ENCODE assay signal across 13 mouse cellular contexts in the genomic region with DNA sequence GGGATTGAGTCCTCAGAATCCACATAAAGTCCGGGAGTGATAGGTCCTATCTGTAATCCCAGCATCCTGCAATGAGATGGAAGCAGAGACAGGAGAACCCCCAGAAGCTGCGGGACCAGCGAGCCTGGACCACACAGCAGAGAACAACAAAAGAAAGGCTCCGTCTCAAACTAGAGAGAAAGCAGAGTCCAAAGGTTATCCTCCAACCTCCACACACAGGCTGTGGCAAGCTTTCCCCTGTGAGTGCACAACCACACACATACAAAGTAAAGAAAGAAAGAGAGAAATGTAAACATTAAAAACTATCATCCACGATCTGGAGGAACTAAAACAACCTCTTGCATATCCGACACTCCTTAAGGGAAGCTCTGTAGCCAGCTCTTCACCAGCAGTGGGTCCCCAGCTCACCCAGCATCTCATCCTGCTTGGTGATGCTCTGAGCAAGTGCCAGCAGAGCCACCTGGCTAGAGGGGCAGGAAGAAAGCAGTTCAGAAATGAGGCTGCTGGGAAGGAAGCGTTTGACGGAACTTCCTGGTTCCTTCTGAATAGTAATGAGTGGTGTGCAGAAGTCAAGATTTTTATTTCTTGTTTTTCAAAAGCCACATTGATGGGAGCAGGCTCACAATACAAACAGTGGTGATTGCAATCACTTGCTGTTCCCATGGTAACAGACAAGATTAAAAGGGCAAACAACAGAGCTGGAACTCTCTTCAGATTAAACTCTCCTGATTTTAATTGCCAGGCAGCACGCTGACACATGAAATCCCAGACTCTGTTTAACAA. TPM values are rescaled to one million over a fixed set of nuclear protein-coding genes. Genes with fewer than 3 reads are reported as not detected.
DNase-seq lines count a peak whose midpoint lies in the region; ATAC-seq and TF ChIP-seq lines count a peak whose summit lies in the region.
"Had no signal": no experiment of that assay in that cellular context is flagged by ENCODE, and none has a peak within 500 bp of the region (broad histone marks: within the 10 kb centered on the region; RNA-seq: fewer than 3 reads in every experiment).

No protein-coding gene starts in this region.

- peak overlapping the region; percentile 58 for H3K27ac ChIP-seq in hindbrain, embryonic 14.5 days
- H3K27ac ChIP-seq in neural tube, embryonic 14.5 days (ENCODE audit: low read depth, low read length): peak overlapping the region; percentile 49; the same call in 1 of the 2 replicates
- H3K27ac ChIP-seq: macrophage had no signal

- H3K9ac ChIP-seq in hindbrain, embryonic 14.5 days: no peak overlapping the region
- H3K9ac ChIP-seq in neural tube, embryonic 14.5 days (replicated peaks; ENCODE audit: low read depth, low read length): no peak overlapping the region

- H3K4me1 ChIP-seq in hindbrain, embryonic 14.5 days (replicated peaks; ENCODE audit: control insufficient read depth, insufficient read depth, low read length): peaks cover 32% of the 10 kb centered on the region
- peaks cover 18% of the 10 kb centered on the region for H3K4me1 ChIP-seq in neural tube, embryonic 14.5 days (ENCODE audit: control insufficient read depth, insufficient read depth, low read length)

- 49% methylated on average over 9 of the region's 9 CpGs for WGBS in hindbrain, embryonic 14.5 days
- WGBS in neural tube, embryonic 14.5 days: 53% methylated on average over 9 of the region's 9 CpGs

- ATAC-seq in frontal cortex, adult (ENCODE audit: low TSS enrichment): peak; percentile 57; the same call in 1 of the 2 replicates
- peak; percentile 37 for ATAC-seq in hindbrain, embryonic 14.5 days (ENCODE audit: low FRiP score)
- ATAC-seq in neural tube, embryonic 14.5 days (ENCODE audit: low read depth): no peak
- ATAC-seq in erythroid progenitor cell, adult 5-6 weeks (replicated peaks; ENCODE audit: low FRiP score, poor library complexity, severe bottlenecking): no peak

- H3K9me3 ChIP-seq in hindbrain, embryonic 14.5 days (ENCODE audit: control insufficient read depth, low read length): no peaks in the 10 kb centered on the region
- no peaks in the 10 kb centered on the region for H3K9me3 ChIP-seq in neural tube, embryonic 14.5 days (ENCODE audit: control insufficient read depth, low read length)

- H3K36me3 ChIP-seq in hindbrain, embryonic 14.5 days (replicated peaks; ENCODE audit: control insufficient read depth, insufficient read depth): no peaks in the 10 kb centered on the region
- H3K36me3 ChIP-seq in neural tube, embryonic 14.5 days (ENCODE audit: control insufficient read depth, insufficient read depth, low read length): no peaks in the 10 kb centered on the region

- no peak for DNase-seq in frontal cortex, postnatal 36 days (ENCODE audit: low spot score in 2 of 2)
- peak; percentile 82 for DNase-seq in brain, embryonic 14.5 days (ENCODE audit: low read depth)
- DNase-seq in hindbrain, embryonic 14.5 days (ENCODE audit: low spot score): no peak
- DNase-seq in spleen, postnatal 36 days (ENCODE audit: low spot score in 2 of 2): no peak
- DNase-seq in adrenal gland, postnatal 10 days: no peak
- DNase-seq: kidney, adult 2 months had no signal

- no peak overlapping the region; the same call in 1 of the 2 replicates for H3K4me2 ChIP-seq in hindbrain, embryonic 14.5 days (replicated peaks)
- H3K4me2 ChIP-seq in neural tube, embryonic 14.5 days (ENCODE audit: low read depth, low read length): no peak overlapping the region
- H3K4me2 ChIP-seq: heart, embryonic 11.5 days had no signal

- H3K4me3 ChIP-seq in hindbrain, embryonic 14.5 days (replicated peaks; ENCODE audit: low read length): no peak overlapping the region
- no peak overlapping the region for H3K4me3 ChIP-seq in neural tube, embryonic 14.5 days (ENCODE audit: low read depth, low read length)

- no peaks in the 10 kb centered on the region for H3K27me3 ChIP-seq in hindbrain, embryonic 14.5 days (ENCODE audit: control insufficient read depth, insufficient read depth, low read length)
- H3K27me3 ChIP-seq in neural tube, embryonic 14.5 days (ENCODE audit: control insufficient read depth, insufficient read depth, low read length): no peaks in the 10 kb centered on the region

- no peak for TF ChIP-seq POLR2A in brain, embryonic 14.5 days (IDR thresholded peaks at IDR 0.05; ENCODE audit: borderline replicate concordance, extremely low read depth, insufficient read depth, insufficient read length, poor library complexity, severe bottlenecking)

- TF ChIP-seq CTCF in brain, embryonic 14.5 days (IDR thresholded peaks at IDR 0.05; ENCODE audit: borderline replicate concordance, extremely low read depth, insufficient read depth, insufficient read length): no peak

RNA-seq across cellular contexts. Expression of a gene that starts 26.2 kb away (rescaled TPM):
- 0.30 and 0.38 TPM in 2 replicates for polyA plus RNA-seq in brain, embryonic 14.5 days (2012; rRNA removed)
- not detected in 2 replicates for polyA plus RNA-seq in hindbrain, embryonic 14.5 days (2014; fragmentation: Nextera tagmentation; extraction: Ambion mirVana)
- polyA plus RNA-seq in neural tube, embryonic 14.5 days (2014; fragmentation: Nextera tagmentation; extraction: Ambion mirVana): 0.18 and 0.20 TPM in 2 replicates
- under 1 TPM; 0.27 to 0.33 TPM for total RNA-seq in adrenal gland, postnatal 10 days (2021)
- not detected in 2 replicates for total RNA-seq in erythroid progenitor cell, adult 5-6 weeks (2015; ENCODE audit: low replicate concordance)
- total RNA-seq in erythroid progenitor cell, adult 5-6 weeks (2017; ENCODE audit: low replicate concordance): not detected in 2 replicates
- total RNA-seq: layer of hippocampus, postnatal 25 days; neutrophil, adult 5-6 weeks had no signal
- polyA plus RNA-seq: kidney, adult 2 months had no signal

RNA-seq across cellular contexts. Expression of a gene that starts 30.7 kb away (rescaled TPM):
- 29.9 and 53.4 TPM in 2 replicates for polyA plus RNA-seq in brain, embryonic 14.5 days (2012; rRNA removed)
- polyA plus RNA-seq in hindbrain, embryonic 14.5 days (2014; fragmentation: Nextera tagmentation; extraction: Ambion mirVana): 26.8 and 30.2 TPM in 2 replicates
- 10.9 and 16.3 TPM in 2 replicates for polyA plus RNA-seq in neural tube, embryonic 14.5 days (2014; fragmentation: Nextera tagmentation; extraction: Ambion mirVana)
- 10 to 100 TPM; 14.1 to 23.8 TPM for total RNA-seq in adrenal gland, postnatal 10 days (2021)
- 4.7 and 8.0 TPM in 2 replicates for total RNA-seq in erythroid progenitor cell, adult 5-6 weeks (2015; ENCODE audit: low replicate concordance)
- 2.6 TPM in 1 of 2 replicates, not detected in the other for total RNA-seq in erythroid progenitor cell, adult 5-6 weeks (2017; ENCODE audit: low replicate concordance)
- total RNA-seq: neutrophil, adult 5-6 weeks had no signal

Comparison
In these comparisons a context has a peak if more than half of its experiments do, and no peak if none do; other contexts are left out.
1. ATAC-seq: peak in frontal cortex, adult (single experiment) and hindbrain, embryonic 14.5 days (single experiment); none in neural tube, embryonic 14.5 days (single experiment) and erythroid progenitor cell, adult 5-6 weeks (single experiment).